Mouse (Mus musculus) CH12.LX (cell line): ENCODE results near the gene Ptgr1.

Experiments used
- CTCF ChIP-seq, 2 experiments: IDR thresholded peaks in 1 of 2; conservative IDR thresholded peaks in 1 of 2; 2 replicates each; pipeline ENCODE4 v1.5.1; 2011 to 2012; ENCODE audit warnings: low read depth in 2 of 2, low read length in 2 of 2, improper control_type of control experiment in 1 of 2, inconsistent platforms in 1 of 2, mild to moderate bottlenecking in 1 of 2, moderate library complexity in 1 of 2
- E2F4 ChIP-seq: IDR thresholded peaks from 2 replicates; pipeline ENCODE4 v1.6.1; 2011; ENCODE audit warnings: low read depth, low read length, improper control_type of control experiment; ENCODE audit not compliant: insufficient replicate concordance
- EP300 ChIP-seq: IDR thresholded peaks from 2 replicates; pipeline ENCODE4 v1.6.1; 2011; ENCODE audit warnings: low read length, improper control_type of control experiment
- GABPA ChIP-seq: IDR thresholded peaks from 2 replicates; pipeline ENCODE4 v1.6.1; 2012; ENCODE audit warnings: low read depth, low read length, improper control_type of control experiment, inconsistent platforms; ENCODE audit not compliant: insufficient replicate concordance
- HCFC1 ChIP-seq: IDR thresholded peaks from 2 replicates; pipeline ENCODE4 v1.6.1; 2012; ENCODE audit warnings: low read depth, mild to moderate bottlenecking, inconsistent platforms, low read length, improper control_type of control experiment
- MXI1 ChIP-seq: IDR thresholded peaks from 2 replicates; pipeline ENCODE4 v1.6.1; 2011; ENCODE audit warnings: mild to moderate bottlenecking, low read depth, low read length, improper control_type of control experiment
- POLR2A ChIP-seq: IDR thresholded peaks from 2 replicates; pipeline ENCODE4 v1.6.1; 2011; ENCODE audit warnings: low read depth, mild to moderate bottlenecking, improper control_type of control experiment, low read length
- UBTF ChIP-seq: IDR thresholded peaks from 2 replicates; pipeline ENCODE4 v1.6.1; 2012; ENCODE audit warnings: low read depth, mild to moderate bottlenecking, inconsistent platforms, low read length, improper control_type of control experiment, moderate library complexity

DNA sequence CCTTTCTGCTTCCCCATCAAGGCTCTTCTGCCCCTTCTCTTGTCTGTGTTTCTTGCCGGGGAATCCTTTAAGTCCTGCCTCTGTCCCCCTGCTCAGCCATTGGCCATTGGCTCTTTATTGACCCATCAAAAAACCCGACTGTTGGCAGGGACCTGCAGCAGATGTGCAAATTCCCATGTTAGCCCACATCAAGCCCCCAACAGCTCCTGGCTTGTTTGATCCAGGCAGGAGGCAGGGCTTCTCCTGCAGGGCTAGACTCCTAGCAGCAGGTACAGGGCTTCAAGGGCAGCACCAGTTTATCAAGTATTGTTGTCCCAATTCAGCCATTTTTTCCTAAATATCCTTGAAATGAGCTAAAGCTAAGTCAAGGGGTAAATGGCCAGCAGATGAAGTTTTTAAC, 60.8 kb downstream of the Ptgr1 start:
- TF ChIP-seq HCFC1 (no peak), CTCF (conservative IDR thresholded peaks at IDR 0.05 in 1 of 2, IDR thresholded peaks at IDR 0.05 in 1 of 2; ENCODE audit: low read depth in 2 of 2, low read length in 2 of 2) (no peak), MXI1 (no peak), E2F4 (no peak), EP300 (no peak), POLR2A (no peak), GABPA (no peak), UBTF (no peak)
